Mouse (Mus musculus): ENCODE measurements around the gene Nol4l. TPM values are rescaled to one million over a fixed set of nuclear protein-coding genes. Genes with fewer than 3 reads are reported as not detected.

Nol4l gene
- total and polyA plus RNA-seq, 2 experiments from 2014 or later, result 28.0 to 58.5 TPM

DNA sequence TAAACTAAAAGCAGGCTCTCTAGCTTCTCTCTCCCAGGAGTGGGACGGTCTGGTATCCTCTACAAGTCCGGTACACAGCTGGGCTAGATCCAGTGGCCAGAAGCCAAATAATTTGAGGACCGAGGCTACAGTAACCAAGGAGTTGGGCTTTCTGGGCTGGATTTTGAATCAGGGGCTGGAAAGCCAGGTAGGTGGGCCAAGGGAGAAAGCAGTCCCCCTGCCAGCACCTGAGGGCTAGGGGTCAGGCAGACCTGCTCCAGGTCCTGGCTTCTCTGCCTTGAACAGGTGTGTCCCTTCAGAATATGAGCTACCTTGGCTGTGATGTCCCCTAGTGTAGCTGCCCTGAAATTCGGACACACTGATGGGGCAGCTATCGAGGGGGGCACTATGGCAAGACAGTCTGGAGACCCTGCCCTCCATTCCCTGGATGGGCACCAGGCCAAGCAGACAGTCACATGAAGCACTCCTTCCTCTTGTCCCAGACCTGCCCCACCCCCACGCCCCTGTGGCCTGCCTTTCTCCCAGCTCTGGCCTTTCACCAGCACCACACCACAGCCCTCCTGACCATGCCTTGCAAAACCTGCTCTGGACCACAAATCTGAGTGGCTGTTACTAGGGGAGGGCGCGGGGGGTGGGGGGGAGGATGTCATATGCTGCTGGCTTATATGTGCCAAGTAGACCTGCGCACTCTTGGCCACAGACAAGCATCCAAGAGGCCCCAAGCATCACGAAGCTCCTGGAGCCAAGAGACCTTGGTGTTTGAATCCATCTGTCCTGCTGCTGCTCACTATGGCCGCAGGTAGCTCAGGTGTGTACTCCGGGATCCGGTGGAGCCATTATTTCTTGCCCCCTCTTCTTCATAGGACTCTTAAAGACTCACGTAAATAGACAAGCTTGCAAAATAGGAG lies 17.1 kb downstream of the Nol4l start:
- Histone ChIP-seq H3K4me1 (ENCODE audit: insufficient read depth) (no peaks in the 10 kb centered on the region), H3K27me3 (ENCODE audit: insufficient read depth, low read length) (no peaks in the 10 kb centered on the region), H3K4me3 (ENCODE audit: low read depth, low read length) (no peak overlapping the region), H3K9ac (no peak overlapping the region), H3K27ac (ENCODE audit: low read depth, low read length) (no peak overlapping the region), H3K9me3 (ENCODE audit: low read length) (no peaks in the 10 kb centered on the region), H3K36me3 (ENCODE audit: insufficient read depth) (no peaks in the 10 kb centered on the region), H3K4me2 (ENCODE audit: low read depth) (no peak overlapping the region)
- WGBS, result 76% methylated on average over 14 of the region's 14 CpGs
- TF ChIP-seq CTCF (IDR thresholded peaks at IDR 0.05; ENCODE audit: low read depth), result no peak
- ATAC-seq (no peak), DNase-seq (no peak)

- 35% methylated on average over 6 of the region's 6 CpGs for WGBS
- Histone ChIP-seq H3K4me3 (ENCODE audit: low read depth, low read length) (no peak overlapping the region), H3K36me3 (ENCODE audit: insufficient read depth) (no peaks in the 10 kb centered on the region), H3K9ac (no peak overlapping the region), H3K4me2 (ENCODE audit: low read depth) (no peak overlapping the region), H3K4me1 (ENCODE audit: insufficient read depth) (no peaks in the 10 kb centered on the region), H3K27ac (ENCODE audit: low read depth, low read length) (no peak overlapping the region), H3K9me3 (ENCODE audit: low read length) (no peaks in the 10 kb centered on the region), H3K27me3 (ENCODE audit: insufficient read depth, low read length) (no peaks in the 10 kb centered on the region)
- ATAC-seq (no peak), DNase-seq (no peak)
- no peak for TF ChIP-seq CTCF (IDR thresholded peaks at IDR 0.05; ENCODE audit: low read depth)
These were observed 18.2 kb downstream of the Nol4l start for GRCm38 (mm10) chr2:153511562-153511961.

- Histone ChIP-seq H3K27me3 (ENCODE audit: insufficient read depth, low read length) (no peaks in the 10 kb centered on the region), H3K9me3 (ENCODE audit: low read length) (no peaks in the 10 kb centered on the region), H3K9ac (no peak overlapping the region), H3K36me3 (ENCODE audit: insufficient read depth) (no peaks in the 10 kb centered on the region), H3K4me2 (ENCODE audit: low read depth) (no peak overlapping the region), H3K27ac (ENCODE audit: low read depth, low read length) (no peak overlapping the region), H3K4me1 (ENCODE audit: insufficient read depth) (no peaks in the 10 kb centered on the region), H3K4me3 (ENCODE audit: low read depth, low read length) (no peak overlapping the region)
- ATAC-seq (no peak), DNase-seq (no peak)
- 76% methylated on average over 8 of the region's 8 CpGs for WGBS
- TF ChIP-seq CTCF (IDR thresholded peaks at IDR 0.05; ENCODE audit: low read depth), result no peak
These were observed 19.6 kb downstream of the Nol4l start for GRCm38 (mm10) chr2:153510136-153510535.

DNA sequence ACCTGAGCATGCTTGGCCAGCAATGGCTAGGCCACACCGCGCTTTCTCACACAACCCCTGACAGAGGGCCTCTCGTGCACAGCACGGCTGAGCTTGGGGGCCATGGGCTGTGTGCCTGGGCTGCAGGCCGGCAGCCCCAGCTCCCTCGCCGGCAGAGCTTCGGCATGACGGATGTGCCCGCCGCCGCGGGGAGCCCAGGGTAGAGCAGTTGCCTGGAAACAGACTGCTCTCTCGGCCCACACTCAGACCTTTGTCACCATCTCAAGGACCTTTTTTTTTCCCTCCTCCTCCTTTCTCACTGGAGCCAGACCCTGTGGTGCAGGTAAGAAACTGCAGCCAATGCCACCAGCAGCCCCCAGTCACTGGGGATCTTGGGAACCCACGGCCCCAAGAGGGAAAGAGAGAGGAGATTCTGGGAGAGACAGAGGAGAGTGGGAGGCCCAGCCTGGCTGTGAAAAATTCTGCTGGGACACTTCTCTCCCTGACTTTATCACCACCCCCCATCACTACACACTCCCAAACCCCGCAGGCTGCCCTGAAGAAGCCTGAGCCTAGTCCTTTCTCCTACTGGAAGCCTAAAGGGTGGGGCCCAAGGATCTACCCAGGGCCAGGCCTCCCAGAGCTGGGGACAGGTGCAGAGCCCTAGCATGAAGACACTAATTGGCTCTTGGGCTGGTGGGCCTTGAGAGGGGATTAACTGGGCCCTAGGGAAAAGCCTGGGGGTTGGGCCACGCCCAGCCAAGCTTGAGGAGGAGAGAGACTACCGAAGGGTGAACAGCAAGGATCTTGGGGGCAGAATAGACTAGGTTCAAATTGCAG lies 20.4 kb downstream of the Nol4l start:
- no peaks in the 10 kb centered on the region for H3K4me1 ChIP-seq (ENCODE audit: insufficient read depth)
- no peak overlapping the region for H3K9ac ChIP-seq
- peak overlapping the region; percentile 58; the same call in 1 of the 2 replicates for H3K27ac ChIP-seq (ENCODE audit: low read depth, low read length)
- TF ChIP-seq CTCF (IDR thresholded peaks at IDR 0.05; ENCODE audit: low read depth), result no peak
- ATAC-seq (peak; percentile 73), DNase-seq (no peak)
- H3K4me3 ChIP-seq (ENCODE audit: low read depth, low read length), result no peak overlapping the region
- no peak overlapping the region for H3K4me2 ChIP-seq (ENCODE audit: low read depth)
- no peaks in the 10 kb centered on the region for H3K9me3 ChIP-seq (ENCODE audit: low read length)
- H3K36me3 ChIP-seq (ENCODE audit: insufficient read depth), result no peaks in the 10 kb centered on the region
- 17% methylated on average over 18 of the region's 18 CpGs for WGBS
- no peaks in the 10 kb centered on the region for H3K27me3 ChIP-seq (ENCODE audit: insufficient read depth, low read length)

GRCm38 (mm10) chr2:153508405-153508804 lies 21.4 kb downstream of the Nol4l start:
- 63% methylated on average over 3 of the region's 3 CpGs for WGBS
- Histone ChIP-seq H3K27ac (ENCODE audit: low read depth, low read length) (no peak overlapping the region), H3K4me1 (ENCODE audit: insufficient read depth) (no peaks in the 10 kb centered on the region), H3K36me3 (ENCODE audit: insufficient read depth) (no peaks in the 10 kb centered on the region), H3K9me3 (ENCODE audit: low read length) (no peaks in the 10 kb centered on the region), H3K4me2 (ENCODE audit: low read depth) (no peak overlapping the region), H3K9ac (no peak overlapping the region), H3K27me3 (ENCODE audit: insufficient read depth, low read length) (no peaks in the 10 kb centered on the region), H3K4me3 (ENCODE audit: low read depth, low read length) (no peak overlapping the region)
- DNase-seq, result no peak
- TF ChIP-seq CTCF (IDR thresholded peaks at IDR 0.05; ENCODE audit: low read depth), result no peak
- no peak for ATAC-seq

GRCm38 (mm10) chr2:153507969-153508368 lies 21.8 kb downstream of the Nol4l start:
- H3K9me3 ChIP-seq (ENCODE audit: low read length), result no peaks in the 10 kb centered on the region
- no peak for TF ChIP-seq CTCF (IDR thresholded peaks at IDR 0.05; ENCODE audit: low read depth)
- no peak for DNase-seq
- H3K4me1 ChIP-seq (ENCODE audit: insufficient read depth), result no peaks in the 10 kb centered on the region
- H3K36me3 ChIP-seq (ENCODE audit: insufficient read depth), result no peaks in the 10 kb centered on the region
- no peak overlapping the region for H3K4me2 ChIP-seq (ENCODE audit: low read depth)
- no peak overlapping the region for H3K9ac ChIP-seq
- H3K27me3 ChIP-seq (ENCODE audit: insufficient read depth, low read length), result no peaks in the 10 kb centered on the region
- ATAC-seq, result no peak
- 0 out of 2 replicates have a peak overlapping the region, but pooled peaks have one; percentile 21 for H3K27ac ChIP-seq (ENCODE audit: low read depth, low read length)
- no peak overlapping the region for H3K4me3 ChIP-seq (ENCODE audit: low read depth, low read length)
- 95% methylated on average over 2 of the region's 2 CpGs for WGBS

DNA sequence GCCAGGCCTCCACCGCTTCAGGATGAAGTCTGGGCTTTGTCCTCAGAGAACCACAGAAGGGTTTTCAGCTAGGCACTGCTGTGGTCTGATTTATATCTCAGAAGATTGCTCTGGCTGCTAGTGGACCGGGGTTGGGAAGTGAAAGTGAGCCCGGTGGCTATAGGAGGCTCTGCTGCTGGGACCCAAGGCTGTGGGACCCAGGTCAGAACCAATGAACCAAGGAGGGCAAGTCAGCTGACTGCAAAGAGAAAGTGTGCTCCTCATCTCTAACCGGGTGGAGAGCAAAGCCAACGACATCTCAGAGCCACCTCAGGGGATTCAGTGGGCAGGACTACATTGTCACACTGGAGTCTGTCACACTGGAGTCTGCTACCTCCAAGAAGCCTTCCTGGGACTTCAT lies 23.4 kb downstream of the Nol4l start:
- no peak for TF ChIP-seq CTCF (IDR thresholded peaks at IDR 0.05; ENCODE audit: low read depth)
- Histone ChIP-seq H3K9me3 (ENCODE audit: low read length) (no peaks in the 10 kb centered on the region), H3K9ac (no peak overlapping the region), H3K36me3 (ENCODE audit: insufficient read depth) (no peaks in the 10 kb centered on the region), H3K4me1 (ENCODE audit: insufficient read depth) (no peaks in the 10 kb centered on the region), H3K4me2 (ENCODE audit: low read depth) (no peak overlapping the region), H3K27me3 (ENCODE audit: insufficient read depth, low read length) (no peaks in the 10 kb centered on the region), H3K27ac (ENCODE audit: low read depth, low read length) (no peak overlapping the region), H3K4me3 (ENCODE audit: low read depth, low read length) (no peak overlapping the region)
- 82% methylated on average over 5 of the region's 5 CpGs for WGBS
- ATAC-seq (no peak), DNase-seq (no peak)

Data from forebrain, postnatal 0 days (tissue).